Mouse (Mus musculus): ENCODE data around the gene Vapa. TPM values are rescaled to one million over a fixed set of nuclear protein-coding genes. Genes with fewer than 3 reads are reported as not detected.

Vapa gene
- polyA plus RNA-seq, 1 experiment from 2014 or later = 190 TPM

DNA sequence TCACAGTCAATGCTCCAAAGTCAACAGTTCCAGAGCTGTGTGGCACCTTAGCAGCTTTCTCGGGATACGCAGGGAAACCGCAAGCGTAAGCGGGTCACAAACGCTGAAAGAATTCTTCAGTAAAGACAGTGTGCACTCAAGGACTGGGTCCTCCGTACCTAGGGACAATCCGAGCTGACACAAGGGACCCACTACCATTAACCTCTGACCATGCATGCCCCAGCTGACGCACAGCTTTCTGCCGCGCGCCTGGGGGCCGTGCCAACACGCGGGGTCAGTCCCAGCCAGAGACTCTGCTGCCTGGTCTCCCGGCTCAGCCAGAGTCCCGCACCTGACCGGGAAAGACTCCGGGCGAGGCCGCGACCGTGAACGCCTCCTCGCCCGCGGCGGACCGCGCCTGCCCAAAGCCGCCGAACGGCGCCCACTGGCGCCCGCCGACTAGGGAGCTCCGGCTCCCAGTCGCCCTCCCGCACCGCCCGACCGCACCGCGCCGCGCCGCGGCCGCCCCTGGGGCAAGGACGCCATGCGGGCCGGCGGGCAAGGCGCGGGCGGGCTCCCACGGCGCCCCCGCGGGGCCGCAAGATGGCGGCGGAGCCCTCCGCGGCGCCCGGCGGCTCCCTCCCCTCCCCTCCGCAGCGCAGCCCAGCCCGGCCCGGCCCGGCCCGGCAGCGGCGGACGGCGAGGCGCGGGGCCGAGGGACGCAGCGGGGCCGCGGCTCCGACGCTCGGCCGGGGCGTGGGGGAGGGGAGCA is 789 bp downstream of the Vapa start:
- WGBS = 0% methylated on average over 37 of the region's 91 CpGs

GRCm38 (mm10) chr17:65611721-65612120 is 1.6 kb downstream of the Vapa start:
- Histone ChIP-seq H3K36me3 (ENCODE audit: control insufficient read depth, insufficient read depth, low read length) (no peaks in the 10 kb centered on the region), H3K4me3 (ENCODE audit: low read length) (peak overlapping the region; percentile 98), H3K4me1 (ENCODE audit: control insufficient read depth, insufficient read depth, low read length) (peaks cover 22% of the 10 kb centered on the region; the same call in 1 of the 2 replicates), H3K27ac (ENCODE audit: low read depth, low read length) (no peak overlapping the region), H3K4me2 (replicated peaks; ENCODE audit: low read depth, low read length) (peak overlapping the region; percentile 70), H3K9me3 (ENCODE audit: control insufficient read depth, low read length) (no peaks in the 10 kb centered on the region), H3K27me3 (ENCODE audit: control insufficient read depth, insufficient read depth, low read length) (no peaks in the 10 kb centered on the region), H3K9ac (ENCODE audit: low read depth, low read length) (peak overlapping the region; percentile 97)
- WGBS = 12% methylated on average over 4 of the region's 4 CpGs
- no peak for ATAC-seq (ENCODE audit: low FRiP score, low TSS enrichment)

More for the DNA sequence above, 789 bp downstream of the Vapa start:
- H3K4me1 ChIP-seq (ENCODE audit: control insufficient read depth, insufficient read depth, low read length) = peaks cover 16% of the 10 kb centered on the region; the same call in 1 of the 2 replicates
- peak overlapping the region; percentile 100 for H3K27ac ChIP-seq (ENCODE audit: low read depth, low read length)
- H3K4me2 ChIP-seq (replicated peaks; ENCODE audit: low read depth, low read length) = peak overlapping the region; percentile 70
- peak overlapping the region; percentile 98 for H3K4me3 ChIP-seq (ENCODE audit: low read length)
- H3K9me3 ChIP-seq (ENCODE audit: control insufficient read depth, low read length) = no peaks in the 10 kb centered on the region
- peak; percentile 32 for ATAC-seq (ENCODE audit: low FRiP score, low TSS enrichment)
- peak overlapping the region; percentile 97 for H3K9ac ChIP-seq (ENCODE audit: low read depth, low read length)
- H3K36me3 ChIP-seq (ENCODE audit: control insufficient read depth, insufficient read depth, low read length) = no peaks in the 10 kb centered on the region
- H3K27me3 ChIP-seq (ENCODE audit: control insufficient read depth, insufficient read depth, low read length) = no peaks in the 10 kb centered on the region

DNA sequence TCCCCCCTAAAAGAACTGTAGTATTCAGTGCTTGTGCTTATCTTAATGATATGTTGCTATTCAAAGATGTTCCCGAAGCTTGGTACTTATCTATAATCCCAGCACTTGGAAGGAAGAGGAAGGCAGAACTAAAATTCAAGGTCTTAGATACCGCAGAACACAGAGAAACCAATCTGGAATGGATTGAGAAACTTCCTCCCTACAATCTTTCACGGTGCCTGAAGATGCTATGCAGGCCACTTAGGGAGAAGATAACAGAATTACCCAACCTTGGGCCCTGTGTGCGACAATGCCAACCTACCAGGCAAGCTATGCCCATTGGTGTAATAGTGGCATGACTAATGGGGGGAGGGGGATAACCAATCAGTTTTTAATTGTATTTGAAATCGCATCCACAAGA is 4.6 kb downstream of the Vapa start:
- no peak overlapping the region for H3K27ac ChIP-seq (ENCODE audit: low read depth, low read length)
- H3K9ac ChIP-seq (ENCODE audit: low read depth, low read length) = no peak overlapping the region
- ATAC-seq (ENCODE audit: low FRiP score, low TSS enrichment) = no peak
- peaks cover 22% of the 10 kb centered on the region; the same call in 1 of the 2 replicates for H3K4me1 ChIP-seq (ENCODE audit: control insufficient read depth, insufficient read depth, low read length)
- no peaks in the 10 kb centered on the region for H3K36me3 ChIP-seq (ENCODE audit: control insufficient read depth, insufficient read depth, low read length)
- H3K4me2 ChIP-seq (replicated peaks; ENCODE audit: low read depth, low read length) = no peak overlapping the region
- H3K27me3 ChIP-seq (ENCODE audit: control insufficient read depth, insufficient read depth, low read length) = no peaks in the 10 kb centered on the region
- no peaks in the 10 kb centered on the region for H3K9me3 ChIP-seq (ENCODE audit: control insufficient read depth, low read length)
- 83% methylated on average over 5 of the region's 5 CpGs for WGBS
- no peak overlapping the region for H3K4me3 ChIP-seq (ENCODE audit: low read length)

GRCm38 (mm10) chr17:65608312-65608687 is 5.1 kb downstream of the Vapa start:
- Histone ChIP-seq H3K27ac (ENCODE audit: low read depth, low read length) (no peak overlapping the region), H3K4me1 (ENCODE audit: control insufficient read depth, insufficient read depth, low read length) (peaks cover 22% of the 10 kb centered on the region; the same call in 1 of the 2 replicates), H3K9ac (ENCODE audit: low read depth, low read length) (no peak overlapping the region), H3K4me3 (ENCODE audit: low read length) (no peak overlapping the region), H3K27me3 (ENCODE audit: control insufficient read depth, insufficient read depth, low read length) (no peaks in the 10 kb centered on the region), H3K4me2 (replicated peaks; ENCODE audit: low read depth, low read length) (no peak overlapping the region), H3K9me3 (ENCODE audit: control insufficient read depth, low read length) (no peaks in the 10 kb centered on the region), H3K36me3 (ENCODE audit: control insufficient read depth, insufficient read depth, low read length) (no peaks in the 10 kb centered on the region)
- ATAC-seq (ENCODE audit: low FRiP score, low TSS enrichment) = no peak
- 87% methylated on average over 2 of the region's 2 CpGs for WGBS

DNA sequence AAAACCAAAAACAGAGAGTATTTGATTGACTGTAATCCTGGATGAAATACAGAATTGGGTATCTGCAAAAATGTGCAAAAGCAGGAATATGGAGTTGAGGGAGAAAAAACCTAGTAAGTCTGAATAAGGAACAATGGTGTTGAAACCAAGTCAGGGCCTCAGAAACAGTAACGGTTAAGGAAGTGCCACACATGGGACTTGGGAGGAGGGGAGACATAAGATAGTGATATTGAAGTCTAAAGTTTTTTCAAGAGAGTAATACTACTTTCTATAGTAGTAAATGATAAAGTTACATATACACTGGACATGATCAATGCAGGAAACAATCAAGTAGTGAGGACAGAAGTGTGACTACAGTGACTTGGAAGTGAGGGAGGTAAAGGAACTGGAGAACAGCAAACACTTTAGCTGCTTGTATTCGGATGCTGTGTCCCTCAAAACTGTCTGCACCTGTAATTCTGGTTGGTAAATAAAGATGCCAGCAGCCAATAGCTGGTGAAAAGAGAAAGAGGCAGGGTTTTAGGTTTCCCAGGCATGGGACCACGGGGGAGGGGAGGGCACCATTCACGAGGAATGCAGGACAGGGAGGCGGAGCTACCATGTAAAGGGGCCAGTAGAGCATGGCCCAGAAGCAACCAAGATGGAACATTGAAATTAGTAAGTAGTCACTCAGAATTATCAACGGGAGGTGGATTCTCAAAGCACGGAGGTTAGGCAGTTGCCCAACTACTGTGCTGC is 5.6 kb downstream of the Vapa start:
- H3K4me1 ChIP-seq (ENCODE audit: control insufficient read depth, insufficient read depth, low read length) = peaks cover 22% of the 10 kb centered on the region; the same call in 1 of the 2 replicates
- no peaks in the 10 kb centered on the region for H3K9me3 ChIP-seq (ENCODE audit: control insufficient read depth, low read length)
- no peak overlapping the region for H3K9ac ChIP-seq (ENCODE audit: low read depth, low read length)
- no peak overlapping the region for H3K27ac ChIP-seq (ENCODE audit: low read depth, low read length)
- H3K4me3 ChIP-seq (ENCODE audit: low read length) = no peak overlapping the region
- WGBS = 54% methylated on average over 7 of the region's 7 CpGs
- H3K4me2 ChIP-seq (replicated peaks; ENCODE audit: low read depth, low read length) = no peak overlapping the region
- H3K36me3 ChIP-seq (ENCODE audit: control insufficient read depth, insufficient read depth, low read length) = no peaks in the 10 kb centered on the region
- no peak for ATAC-seq (ENCODE audit: low FRiP score, low TSS enrichment)
- no peaks in the 10 kb centered on the region for H3K27me3 ChIP-seq (ENCODE audit: control insufficient read depth, insufficient read depth, low read length)

- Histone ChIP-seq H3K4me2 (replicated peaks; ENCODE audit: low read depth, low read length) (no peak overlapping the region), H3K27ac (ENCODE audit: low read depth, low read length) (no peak overlapping the region), H3K4me1 (ENCODE audit: control insufficient read depth, insufficient read depth, low read length) (peaks cover 20% of the 10 kb centered on the region; the same call in 1 of the 2 replicates), H3K27me3 (ENCODE audit: control insufficient read depth, insufficient read depth, low read length) (no peaks in the 10 kb centered on the region), H3K9ac (ENCODE audit: low read depth, low read length) (no peak overlapping the region), H3K4me3 (ENCODE audit: low read length) (no peak overlapping the region), H3K9me3 (ENCODE audit: control insufficient read depth, low read length) (no peaks in the 10 kb centered on the region), H3K36me3 (ENCODE audit: control insufficient read depth, insufficient read depth, low read length) (no peaks in the 10 kb centered on the region)
- 82% methylated on average over 4 of the region's 4 CpGs for WGBS
- no peak for ATAC-seq (ENCODE audit: low FRiP score, low TSS enrichment)
Measured at GRCm38 (mm10) chr17:65606014-65606413, 7.3 kb downstream of the Vapa start.

DNA sequence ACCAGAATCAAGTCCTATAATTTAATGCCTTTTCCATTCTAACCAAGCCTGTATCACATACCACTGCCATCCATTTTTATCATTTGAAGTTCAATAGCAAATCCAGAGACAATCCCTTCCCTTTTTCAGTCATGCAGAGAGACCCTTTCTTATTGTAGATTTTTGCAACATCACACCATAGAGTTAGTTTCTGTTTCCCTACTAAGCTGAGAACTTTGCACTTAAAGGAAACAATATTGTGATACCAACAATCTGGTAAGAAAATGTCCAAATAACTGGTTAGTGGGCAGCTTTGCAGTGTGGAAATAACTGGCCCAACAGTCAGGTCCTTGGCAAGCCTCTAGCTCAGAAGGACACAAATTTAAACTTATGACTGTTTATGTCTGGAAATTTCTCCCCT is 8.5 kb downstream of the Vapa start:
- Histone ChIP-seq H3K9ac (ENCODE audit: low read depth, low read length) (no peak overlapping the region), H3K27ac (ENCODE audit: low read depth, low read length) (no peak overlapping the region), H3K4me2 (replicated peaks; ENCODE audit: low read depth, low read length) (no peak overlapping the region), H3K9me3 (ENCODE audit: control insufficient read depth, low read length) (no peaks in the 10 kb centered on the region), H3K36me3 (ENCODE audit: control insufficient read depth, insufficient read depth, low read length) (no peaks in the 10 kb centered on the region), H3K27me3 (ENCODE audit: control insufficient read depth, insufficient read depth, low read length) (no peaks in the 10 kb centered on the region), H3K4me1 (ENCODE audit: control insufficient read depth, insufficient read depth, low read length) (peaks cover 14% of the 10 kb centered on the region; the same call in 1 of the 2 replicates), H3K4me3 (ENCODE audit: low read length) (no peak overlapping the region)
- no peak for ATAC-seq (ENCODE audit: low FRiP score, low TSS enrichment)

GRCm38 (mm10) chr17:65604315-65604714 is 9.0 kb downstream of the Vapa start:
- no peaks in the 10 kb centered on the region for H3K36me3 ChIP-seq (ENCODE audit: control insufficient read depth, insufficient read depth, low read length)
- no peaks in the 10 kb centered on the region for H3K27me3 ChIP-seq (ENCODE audit: control insufficient read depth, insufficient read depth, low read length)
- H3K4me3 ChIP-seq (ENCODE audit: low read length) = no peak overlapping the region
- ATAC-seq (ENCODE audit: low FRiP score, low TSS enrichment) = no peak
- no peak overlapping the region for H3K27ac ChIP-seq (ENCODE audit: low read depth, low read length)
- no peaks in the 10 kb centered on the region for H3K9me3 ChIP-seq (ENCODE audit: control insufficient read depth, low read length)
- peaks cover 14% of the 10 kb centered on the region; the same call in 1 of the 2 replicates for H3K4me1 ChIP-seq (ENCODE audit: control insufficient read depth, insufficient read depth, low read length)
- H3K4me2 ChIP-seq (replicated peaks; ENCODE audit: low read depth, low read length) = no peak overlapping the region
- no peak overlapping the region for H3K9ac ChIP-seq (ENCODE audit: low read depth, low read length)
